Mouse (Mus musculus): ENCODE results near the gene Iqgap3. TPM values are rescaled to one million over a fixed set of nuclear protein-coding genes. Genes with fewer than 3 reads are reported as not detected.
A peak's percentile ranks its signal among the peaks of the same experiment; 100 is the strongest.

The Iqgap3 gene
- total RNA-seq, 1 experiment from 2014 or later = 12.1 TPM

GRCm38 (mm10) chr3:88143961-88144486 lies 62.3 kb downstream of the Iqgap3 start:
- ATAC-seq (replicated peaks in 1 of 2; ENCODE audit: insufficient read depth in 1 of 2, low FRiP score in 2 of 2, low TSS enrichment in 1 of 2, low read depth in 1 of 2, poor library complexity in 2 of 2, severe bottlenecking in 2 of 2) = no peak

GRCm38 (mm10) chr3:88144648-88145410 lies 63.1 kb downstream of the Iqgap3 start:
- no peak for ATAC-seq (replicated peaks in 1 of 2; ENCODE audit: insufficient read depth in 1 of 2, low FRiP score in 2 of 2, low TSS enrichment in 1 of 2, low read depth in 1 of 2, poor library complexity in 2 of 2, severe bottlenecking in 2 of 2)

GRCm38 (mm10) chr3:88145411-88145782 lies 63.6 kb downstream of the Iqgap3 start:
- no peak for ATAC-seq (replicated peaks in 1 of 2; ENCODE audit: insufficient read depth in 1 of 2, low FRiP score in 2 of 2, low TSS enrichment in 1 of 2, low read depth in 1 of 2, poor library complexity in 2 of 2, severe bottlenecking in 2 of 2)

GRCm38 (mm10) chr3:88145952-88146351 lies 64.2 kb downstream of the Iqgap3 start:
- no peak for ATAC-seq (replicated peaks in 1 of 2; ENCODE audit: insufficient read depth in 1 of 2, low FRiP score in 2 of 2, low TSS enrichment in 1 of 2, low read depth in 1 of 2, poor library complexity in 2 of 2, severe bottlenecking in 2 of 2)

GRCm38 (mm10) chr3:88146376-88147112 lies 64.8 kb downstream of the Iqgap3 start:
- no peak for ATAC-seq (replicated peaks in 1 of 2; ENCODE audit: insufficient read depth in 1 of 2, low FRiP score in 2 of 2, low TSS enrichment in 1 of 2, low read depth in 1 of 2, poor library complexity in 2 of 2, severe bottlenecking in 2 of 2)

- no peak for ATAC-seq (replicated peaks in 1 of 2; ENCODE audit: insufficient read depth in 1 of 2, low FRiP score in 2 of 2, low TSS enrichment in 1 of 2, low read depth in 1 of 2, poor library complexity in 2 of 2, severe bottlenecking in 2 of 2)
Observed at GRCm38 (mm10) chr3:88147444-88147843, 65.7 kb downstream of the Iqgap3 start.

GRCm38 (mm10) chr3:88147866-88148265 lies 66.1 kb downstream of the Iqgap3 start:
- ATAC-seq (replicated peaks in 1 of 2; ENCODE audit: insufficient read depth in 1 of 2, low FRiP score in 2 of 2, low TSS enrichment in 1 of 2, low read depth in 1 of 2, poor library complexity in 2 of 2, severe bottlenecking in 2 of 2) = no peak

- ATAC-seq (replicated peaks in 1 of 2; ENCODE audit: insufficient read depth in 1 of 2, low FRiP score in 2 of 2, low TSS enrichment in 1 of 2, low read depth in 1 of 2, poor library complexity in 2 of 2, severe bottlenecking in 2 of 2) = no peak
Observed at GRCm38 (mm10) chr3:88148354-88148753, 66.6 kb downstream of the Iqgap3 start.

GRCm38 (mm10) chr3:88148776-88149509 lies 67.2 kb downstream of the Iqgap3 start:
- peak in 1 of 2 experiments; percentile 26; a peak in 2 of 4 replicates for ATAC-seq (replicated peaks in 1 of 2; ENCODE audit: insufficient read depth in 1 of 2, low FRiP score in 2 of 2, low TSS enrichment in 1 of 2, low read depth in 1 of 2, poor library complexity in 2 of 2, severe bottlenecking in 2 of 2)

- peak; percentile 9 to 24; a peak in 1 of 4 replicates for ATAC-seq (replicated peaks in 1 of 2; ENCODE audit: insufficient read depth in 1 of 2, low FRiP score in 2 of 2, low TSS enrichment in 1 of 2, low read depth in 1 of 2, poor library complexity in 2 of 2, severe bottlenecking in 2 of 2)
Observed at GRCm38 (mm10) chr3:88149510-88149974, 67.8 kb downstream of the Iqgap3 start.

- ATAC-seq (replicated peaks in 1 of 2; ENCODE audit: insufficient read depth in 1 of 2, low FRiP score in 2 of 2, low TSS enrichment in 1 of 2, low read depth in 1 of 2, poor library complexity in 2 of 2, severe bottlenecking in 2 of 2) = no peak
Observed at GRCm38 (mm10) chr3:88150061-88150998, 68.6 kb downstream of the Iqgap3 start.

GRCm38 (mm10) chr3:88150999-88151364 lies 69.2 kb downstream of the Iqgap3 start:
- 0 out of 4 replicates have a peak, but pooled peaks of 1 of the 2 experiments have one; percentile 17 for ATAC-seq (replicated peaks in 1 of 2; ENCODE audit: insufficient read depth in 1 of 2, low FRiP score in 2 of 2, low TSS enrichment in 1 of 2, low read depth in 1 of 2, poor library complexity in 2 of 2, severe bottlenecking in 2 of 2)

- no peak for ATAC-seq (replicated peaks in 1 of 2; ENCODE audit: insufficient read depth in 1 of 2, low FRiP score in 2 of 2, low TSS enrichment in 1 of 2, low read depth in 1 of 2, poor library complexity in 2 of 2, severe bottlenecking in 2 of 2)
Observed at GRCm38 (mm10) chr3:88152056-88152455, 70.3 kb downstream of the Iqgap3 start.

- ATAC-seq (replicated peaks in 1 of 2; ENCODE audit: insufficient read depth in 1 of 2, low FRiP score in 2 of 2, low TSS enrichment in 1 of 2, low read depth in 1 of 2, poor library complexity in 2 of 2, severe bottlenecking in 2 of 2) = no peak
Observed at GRCm38 (mm10) chr3:88153290-88154011, 71.7 kb downstream of the Iqgap3 start.

GRCm38 (mm10) chr3:88154236-88154635 lies 72.5 kb downstream of the Iqgap3 start:
- ATAC-seq (replicated peaks in 1 of 2; ENCODE audit: insufficient read depth in 1 of 2, low FRiP score in 2 of 2, low TSS enrichment in 1 of 2, low read depth in 1 of 2, poor library complexity in 2 of 2, severe bottlenecking in 2 of 2) = no peak

- ATAC-seq (replicated peaks in 1 of 2; ENCODE audit: insufficient read depth in 1 of 2, low FRiP score in 2 of 2, low TSS enrichment in 1 of 2, low read depth in 1 of 2, poor library complexity in 2 of 2, severe bottlenecking in 2 of 2) = no peak
Observed at GRCm38 (mm10) chr3:88156817-88157216, 75.0 kb downstream of the Iqgap3 start.
